Mouse (Mus musculus) skeletal muscle tissue, postnatal 0 days (tissue): Measurements from ENCODE around the gene Pde1c. TPM values are rescaled to one million over a fixed set of nuclear protein-coding genes. Genes with fewer than 3 reads are reported as not detected.

Source experiments
- microRNA-seq, 2 experiments: library from miRNA; unstranded; fragments of <30 nt; microRNA quantifications; one replicate each; pipeline ENCODE4; 2016
- polyA plus RNA-seq: library from polyadenylated mRNA; unstranded; fragments of >200 nt; fragmentation: Nextera tagmentation; extraction: Ambion mirVana; gene quantifications from 2 replicates; pipeline ENCODE4 v1.2.1, GENCODE M21; 2015

Gene Pde1c
- 1.1 and 2.1 TPM in 2 replicates for polyA plus RNA-seq

GRCm38 (mm10) chr6:56568470-56569372, at the start of gene Pde1c:
Gene Pde1c (minus strand): TSS chr6:56569103.

Small RNA genes within 50 kb of the gene (microRNA-seq; reads per million reads assigned to microRNA genes)
- 0 reads per million in 2 experiments for gene Gm44413

Other genes starting within 250 kb of the Pde1c start
- gene Lsm5, start 135.6 kb upstream of the Pde1c start, polyA plus RNA-seq, result 59.1 and 76.9 TPM in 2 replicates
- 3.5 and 3.7 TPM in 2 replicates for gene Avl9, start 145.8 kb upstream of the Pde1c start, polyA plus RNA-seq
- gene Kbtbd2, start 228.7 kb upstream of the Pde1c start, polyA plus RNA-seq, result 13.6 and 16.1 TPM in 2 replicates